Mouse (Mus musculus): ENCODE data around the gene Tmem125. TPM values are rescaled to one million over a fixed set of nuclear protein-coding genes. Genes with fewer than 3 reads are reported as not detected.

The Tmem125 gene
- polyA plus RNA-seq, 2 experiments = 6.0 to 11.1 TPM

DNA sequence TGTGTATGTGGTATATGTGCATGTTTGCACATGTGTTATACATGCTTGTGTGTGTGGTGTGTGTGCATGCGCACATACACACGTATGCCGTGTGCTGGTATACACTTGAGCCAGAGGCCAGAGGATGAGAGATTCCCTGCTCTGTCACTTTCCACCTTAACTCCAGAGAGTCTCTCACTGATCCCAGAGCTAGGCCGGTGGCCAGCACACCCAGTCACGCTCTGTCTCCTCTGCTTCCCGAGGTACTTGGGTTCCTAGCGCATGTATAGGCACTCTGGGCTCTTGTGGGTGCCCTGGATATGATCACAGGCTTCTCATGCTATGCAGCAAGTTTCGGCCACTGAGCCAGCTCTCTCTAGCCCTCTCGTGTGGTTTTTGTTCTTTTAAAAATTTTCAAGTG is 43.1 kb downstream of the Tmem125 start:
- no peaks in the 10 kb centered on the region for H3K27me3 ChIP-seq (ENCODE audit: control insufficient read depth, insufficient read depth, low read length)
- no peaks in the 10 kb centered on the region for H3K9me3 ChIP-seq (ENCODE audit: control insufficient read depth, low read length)
- 67% methylated on average over 9 of the region's 9 CpGs for WGBS
- H3K4me2 ChIP-seq (replicated peaks; ENCODE audit: low read depth, low read length, severe bottlenecking) = no peak overlapping the region
- H3K36me3 ChIP-seq (ENCODE audit: control insufficient read depth, insufficient read depth, low read length) = no peaks in the 10 kb centered on the region
- ATAC-seq (ENCODE audit: low FRiP score, low read depth) (no peak), DNase-seq (ENCODE audit: low spot score) (no peak)
- H3K27ac ChIP-seq (replicated peaks; ENCODE audit: low read depth, low read length) = no peak overlapping the region
- no peak for TF ChIP-seq POLR2A (IDR thresholded peaks at IDR 0.05; ENCODE audit: borderline replicate concordance, extremely low read depth, insufficient read depth, insufficient read length)
- no peak overlapping the region for H3K4me3 ChIP-seq (replicated peaks; ENCODE audit: low read length)
- H3K9ac ChIP-seq (ENCODE audit: low read depth, low read length, severe bottlenecking) = no peak overlapping the region
- no peaks in the 10 kb centered on the region for H3K4me1 ChIP-seq (ENCODE audit: control insufficient read depth, insufficient read depth, low read length)

DNA sequence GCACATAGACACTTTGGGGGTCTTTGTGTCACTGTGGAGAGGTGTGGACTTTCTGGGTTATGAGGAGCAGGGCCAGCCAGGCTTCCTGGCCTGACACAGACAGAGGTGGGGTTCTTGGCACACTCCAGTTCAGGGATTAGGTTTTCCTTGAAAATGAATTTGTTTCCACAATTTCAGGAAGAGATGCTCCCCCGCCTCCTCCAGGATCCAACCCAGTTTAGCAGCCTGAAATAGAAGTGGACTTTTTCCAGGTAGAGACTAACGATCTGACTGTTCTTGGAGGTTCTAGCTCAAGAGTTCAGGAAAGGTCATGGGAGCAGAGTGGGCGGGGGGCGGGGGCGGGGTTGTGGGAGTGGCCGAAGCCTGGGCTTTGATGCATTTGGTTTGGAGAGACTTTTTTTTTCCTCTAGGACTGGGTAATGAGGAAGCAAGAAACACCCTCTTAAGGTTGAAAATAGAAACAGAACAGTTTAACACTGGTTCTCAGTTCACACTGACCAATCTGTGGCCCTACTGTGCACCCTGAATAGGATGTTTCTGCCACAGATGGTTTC is 43.6 kb downstream of the Tmem125 start:
- H3K4me3 ChIP-seq (replicated peaks; ENCODE audit: low read length) = no peak overlapping the region
- H3K4me2 ChIP-seq (replicated peaks; ENCODE audit: low read depth, low read length, severe bottlenecking) = no peak overlapping the region
- H3K9ac ChIP-seq (ENCODE audit: low read depth, low read length, severe bottlenecking) = no peak overlapping the region
- H3K4me1 ChIP-seq (ENCODE audit: control insufficient read depth, insufficient read depth, low read length) = no peaks in the 10 kb centered on the region
- 32% methylated on average over 6 of the region's 6 CpGs for WGBS
- no peaks in the 10 kb centered on the region for H3K27me3 ChIP-seq (ENCODE audit: control insufficient read depth, insufficient read depth, low read length)
- H3K9me3 ChIP-seq (ENCODE audit: control insufficient read depth, low read length) = no peaks in the 10 kb centered on the region
- H3K36me3 ChIP-seq (ENCODE audit: control insufficient read depth, insufficient read depth, low read length) = no peaks in the 10 kb centered on the region
- no peak for DNase-seq (ENCODE audit: low spot score)
- ATAC-seq (ENCODE audit: low FRiP score, low read depth) = no peak
- no peak for TF ChIP-seq POLR2A (IDR thresholded peaks at IDR 0.05; ENCODE audit: borderline replicate concordance, extremely low read depth, insufficient read depth, insufficient read length)
- no peak overlapping the region for H3K27ac ChIP-seq (replicated peaks; ENCODE audit: low read depth, low read length)

Other genes with a start within 250 kb of the Tmem125 start
- gene Szt2, start 134.8 kb downstream of the Tmem125 start, polyA plus RNA-seq (2012; rRNA removed) = 37.2 and 47.6 TPM in 2 replicates
- 11.7 and 12.4 TPM in 2 replicates for gene Szt2, start 134.8 kb downstream of the Tmem125 start, polyA plus RNA-seq (2014; fragmentation: Nextera tagmentation; extraction: Ambion mirVana)
- 60.2 and 79.0 TPM in 2 replicates for gene Med8, start 134.7 kb downstream of the Tmem125 start, polyA plus RNA-seq (2012; rRNA removed)
- 94.4 and 96.3 TPM in 2 replicates for gene Med8, start 134.7 kb downstream of the Tmem125 start, polyA plus RNA-seq (2014; fragmentation: Nextera tagmentation; extraction: Ambion mirVana)
- 147 and 170 TPM in 2 replicates for gene Elovl1, start 116.0 kb downstream of the Tmem125 start, polyA plus RNA-seq (2012; rRNA removed)
- gene Elovl1, start 116.0 kb downstream of the Tmem125 start, polyA plus RNA-seq (2014; fragmentation: Nextera tagmentation; extraction: Ambion mirVana) = 106 and 135 TPM in 2 replicates
- gene Cdc20, start 106.7 kb downstream of the Tmem125 start, polyA plus RNA-seq (2012; rRNA removed) = 144 and 152 TPM in 2 replicates
- 189 and 198 TPM in 2 replicates for gene Cdc20, start 106.7 kb downstream of the Tmem125 start, polyA plus RNA-seq (2014; fragmentation: Nextera tagmentation; extraction: Ambion mirVana)
- 0.23 and 0.51 TPM in 2 replicates for gene Mpl, start 86.5 kb downstream of the Tmem125 start, polyA plus RNA-seq (2012; rRNA removed)
- 0.12 and 0.41 TPM in 2 replicates for gene Mpl, start 86.5 kb downstream of the Tmem125 start, polyA plus RNA-seq (2014; fragmentation: Nextera tagmentation; extraction: Ambion mirVana)
- 27.1 and 34.2 TPM in 2 replicates for gene Tie1, start 54.0 kb downstream of the Tmem125 start, polyA plus RNA-seq (2012; rRNA removed)
- gene Tie1, start 54.0 kb downstream of the Tmem125 start, polyA plus RNA-seq (2014; fragmentation: Nextera tagmentation; extraction: Ambion mirVana) = 16.7 and 17.7 TPM in 2 replicates
- gene 2610528J11Rik, start 17.0 kb downstream of the Tmem125 start, polyA plus RNA-seq (2012; rRNA removed) = 3.7 and 4.3 TPM in 2 replicates
- gene 2610528J11Rik, start 17.0 kb downstream of the Tmem125 start, polyA plus RNA-seq (2014; fragmentation: Nextera tagmentation; extraction: Ambion mirVana) = 9.5 and 10.9 TPM in 2 replicates
- gene Cfap57, start 76.7 kb upstream of the Tmem125 start, polyA plus RNA-seq (2012; rRNA removed) = 0.08 and 0.18 TPM in 2 replicates
- 0.25 and 0.65 TPM in 2 replicates for gene Cfap57, start 76.7 kb upstream of the Tmem125 start, polyA plus RNA-seq (2014; fragmentation: Nextera tagmentation; extraction: Ambion mirVana)
- gene Ebna1bp2, start 76.8 kb upstream of the Tmem125 start, polyA plus RNA-seq (2012; rRNA removed) = 62.1 and 100 TPM in 2 replicates
- 139 and 148 TPM in 2 replicates for gene Ebna1bp2, start 76.8 kb upstream of the Tmem125 start, polyA plus RNA-seq (2014; fragmentation: Nextera tagmentation; extraction: Ambion mirVana)
- gene Olfr62, start 114.9 kb upstream of the Tmem125 start, polyA plus RNA-seq (2012; rRNA removed) = not detected in 2 replicates
- gene Olfr62, start 114.9 kb upstream of the Tmem125 start, polyA plus RNA-seq (2014; fragmentation: Nextera tagmentation; extraction: Ambion mirVana) = not detected in 2 replicates
- gene Olfr1342, start 148.7 kb upstream of the Tmem125 start, polyA plus RNA-seq (2012; rRNA removed) = 0.36 and 0.38 TPM in 2 replicates
- not detected in 2 replicates for gene Olfr1342, start 148.7 kb upstream of the Tmem125 start, polyA plus RNA-seq (2014; fragmentation: Nextera tagmentation; extraction: Ambion mirVana)
- gene Olfr1341, start 159.5 kb upstream of the Tmem125 start, polyA plus RNA-seq (2012; rRNA removed) = not detected in 2 replicates
- not detected in 2 replicates for gene Olfr1341, start 159.5 kb upstream of the Tmem125 start, polyA plus RNA-seq (2014; fragmentation: Nextera tagmentation; extraction: Ambion mirVana)
- gene Olfr1340, start 176.1 kb upstream of the Tmem125 start, polyA plus RNA-seq (2012; rRNA removed) = not detected in 2 replicates
- gene Olfr1340, start 176.1 kb upstream of the Tmem125 start, polyA plus RNA-seq (2014; fragmentation: Nextera tagmentation; extraction: Ambion mirVana) = not detected in 2 replicates
- gene Olfr1339, start 188.1 kb upstream of the Tmem125 start, polyA plus RNA-seq (2012; rRNA removed) = not detected in 2 replicates
- gene Olfr1339, start 188.1 kb upstream of the Tmem125 start, polyA plus RNA-seq (2014; fragmentation: Nextera tagmentation; extraction: Ambion mirVana) = not detected in 2 replicates
- not detected in 2 replicates for gene Olfr1338, start 214.7 kb upstream of the Tmem125 start, polyA plus RNA-seq (2012; rRNA removed)
- not detected in 2 replicates for gene Olfr1338, start 214.7 kb upstream of the Tmem125 start, polyA plus RNA-seq (2014; fragmentation: Nextera tagmentation; extraction: Ambion mirVana)
- not detected in 2 replicates for gene Olfr1337, start 238.5 kb upstream of the Tmem125 start, polyA plus RNA-seq (2012; rRNA removed)
- gene Olfr1337, start 238.5 kb upstream of the Tmem125 start, polyA plus RNA-seq (2014; fragmentation: Nextera tagmentation; extraction: Ambion mirVana) = not detected in 2 replicates

All from limb, embryonic 14.5 days (tissue).